Mouse (Mus musculus) adrenal gland, postnatal 36 days (tissue): ENCODE data around the gene Myh6. TPM values are rescaled to one million over a fixed set of nuclear protein-coding genes. Genes with fewer than 3 reads are reported as not detected.

ENCODE experiments used
- DNase-seq, 2 experiments: peaks; one replicate each; pipeline ENCODE4 v3.0.0; 2021; ENCODE audit warnings: mixed read lengths in 1 of 2
- total RNA-seq, 2 experiments: library from RNA; stranded (reverse); gene quantifications; 2 replicates each; pipeline ENCODE4 v1.2.3; 2021

Gene Myh6
- total RNA-seq, 2 experiments from 2014 or later = not detected

GRCm38 (mm10) chr14:54930431-54930830, 36.3 kb downstream of the Myh6 start:
- no peak for DNase-seq

GRCm38 (mm10) chr14:54929801-54930200, 36.9 kb downstream of the Myh6 start:
- DNase-seq = no peak

GRCm38 (mm10) chr14:54927296-54927695, 39.4 kb downstream of the Myh6 start:
- DNase-seq = no peak

- DNase-seq = peak in 1 of 2 experiments; percentile 34
Measured at GRCm38 (mm10) chr14:54926401-54927158, 40.1 kb downstream of the Myh6 start.

GRCm38 (mm10) chr14:54925349-54926342, 41.1 kb downstream of the Myh6 start, which contains the start of gene Efs:
TSS of gene Efs (minus strand) at chr14:54926126.
- peak; percentile 51 to 62 for DNase-seq

GRCm38 (mm10) chr14:54924641-54925348, 41.9 kb downstream of the Myh6 start:
- no peak for DNase-seq

GRCm38 (mm10) chr14:54920076-54920685, 46.5 kb downstream of the Myh6 start:
- no peak for DNase-seq

- no peak for DNase-seq
Measured at GRCm38 (mm10) chr14:54913343-54913742, 53.4 kb downstream of the Myh6 start.

GRCm38 (mm10) chr14:54912886-54913285, 53.8 kb downstream of the Myh6 start, which contains the start of gene Slc22a17:
TSS of gene Slc22a17 (minus strand) at chr14:54913132.
- DNase-seq = peak; percentile 76 to 84

GRCm38 (mm10) chr14:54912109-54912850, 54.4 kb downstream of the Myh6 start:
- peak in 1 of 2 experiments; percentile 46 for DNase-seq

GRCm38 (mm10) chr14:54908682-54909081, 58.0 kb downstream of the Myh6 start:
- no peak for DNase-seq

- DNase-seq = no peak
Measured at GRCm38 (mm10) chr14:54903641-54904040, 63.1 kb downstream of the Myh6 start.

- peak; percentile 58 to 70 for DNase-seq
Measured at GRCm38 (mm10) chr14:54900383-54900782, 66.3 kb downstream of the Myh6 start.

GRCm38 (mm10) chr14:54897445-54897844, 69.3 kb downstream of the Myh6 start:
- no peak for DNase-seq

GRCm38 (mm10) chr14:54894296-54895151, 72.2 kb downstream of the Myh6 start:
- DNase-seq = peak; percentile 77 to 82

GRCm38 (mm10) chr14:54893651-54894181, 73.0 kb downstream of the Myh6 start:
- DNase-seq = peak; percentile 96 to 97

GRCm38 (mm10) chr14:54892200-54892599, 74.5 kb downstream of the Myh6 start, which contains the start of gene Pabpn1:
TSS of gene Pabpn1 (plus strand) at chr14:54892500.
- DNase-seq = no peak
